ENCODE assay signal across 17 mouse cellular contexts in the genomic region with DNA sequence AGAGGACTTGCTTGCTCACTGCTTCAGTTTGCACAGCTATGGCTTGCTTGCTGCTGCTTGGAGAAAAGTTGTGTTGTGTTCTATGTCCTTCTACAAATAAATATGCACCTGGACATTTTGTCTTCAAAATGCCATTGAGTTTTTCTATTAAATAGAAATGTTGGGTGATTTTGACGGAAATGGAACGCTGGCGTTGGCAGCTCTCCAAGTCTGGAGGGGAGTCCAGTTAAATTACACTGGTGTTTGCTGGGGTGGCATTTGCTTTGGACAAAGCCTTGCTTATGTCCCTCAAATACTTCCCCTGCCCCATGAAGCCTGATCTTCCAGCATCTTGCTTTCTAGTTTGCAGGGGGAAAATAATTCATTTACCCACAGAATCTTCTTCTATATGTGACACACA.
A peak's percentile ranks its signal among the peaks of the same experiment; 100 is the strongest.
DNase-seq lines count a peak whose midpoint lies in the region.
"Had no signal": no experiment of that assay in that cellular context is flagged by ENCODE, and none has a peak within 500 bp of the region (broad histone marks: within the 10 kb centered on the region; RNA-seq: fewer than 3 reads in every experiment).

No protein-coding gene starts in this region.

- peak; percentile 49 to 57 for DNase-seq in cerebellum, postnatal 10 days
- no peak for DNase-seq in cerebellum, adult 9-10 months
- peak; percentile 31 to 60 for DNase-seq in cerebellum, postnatal 14 days
- no peak for DNase-seq in cerebellum, adult 8-10 months
- DNase-seq in left cerebral cortex, postnatal 4 days, result peak; percentile 8
- DNase-seq in left cerebral cortex, adult 18-20 months (ENCODE audit: low spot score in 2 of 2), result no peak
- peak; percentile 11 for DNase-seq in right cerebral cortex, postnatal 4 days
- no peak for DNase-seq in right cerebral cortex, postnatal 10 days (ENCODE audit: low spot score in 2 of 2)
- DNase-seq: adrenal gland, adult 2 months; adrenal gland, adult 8-10 months; adrenal gland, postnatal 10 days; adrenal gland, postnatal 14 days; adrenal gland, postnatal 25 days; adrenal gland, postnatal 36 days; B cell, adult 2 months; cerebellum, adult 11 months; cerebellum, adult 11-12 months had no signal

- intact Hi-C loops in left cerebral cortex, postnatal 4 days (cut with DNase I), result no loop called here

Comparison
In these comparisons a context has a peak if more than half of its experiments do, and no peak if none do; other contexts are left out.
1. DNase-seq: peak in cerebellum, postnatal 10 days (2 of 2), cerebellum, postnatal 14 days (2 of 2), left cerebral cortex, postnatal 4 days (single experiment) and right cerebral cortex, postnatal 4 days (single experiment); none in cerebellum, adult 9-10 months (single experiment), cerebellum, adult 8-10 months (single experiment), left cerebral cortex, adult 18-20 months (0 of 2) and right cerebral cortex, postnatal 10 days (0 of 2).